Mouse (Mus musculus) small intestine, adult 2 months (tissue): ENCODE measurements around the gene Sema3e.

Experiments used
- CTCF ChIP-seq: fragments of 200-500 bp; IDR thresholded peaks from 2 replicates; pipeline ENCODE4 v1.5.1; 2012; ENCODE audit warnings: low read depth, mild to moderate bottlenecking, control low read depth, inconsistent platforms, low read length, moderate library complexity, mixed read lengths; ENCODE audit not compliant: insufficient replicate concordance, insufficient read length; ENCODE audit errors: extremely low read depth
- POLR2A ChIP-seq: fragments of 200-500 bp; IDR thresholded peaks from 2 replicates; pipeline ENCODE4 v1.6.1; 2012; ENCODE audit warnings: low read depth, mild to moderate bottlenecking, control low read depth, inconsistent platforms, low read length, moderate library complexity

DNA sequence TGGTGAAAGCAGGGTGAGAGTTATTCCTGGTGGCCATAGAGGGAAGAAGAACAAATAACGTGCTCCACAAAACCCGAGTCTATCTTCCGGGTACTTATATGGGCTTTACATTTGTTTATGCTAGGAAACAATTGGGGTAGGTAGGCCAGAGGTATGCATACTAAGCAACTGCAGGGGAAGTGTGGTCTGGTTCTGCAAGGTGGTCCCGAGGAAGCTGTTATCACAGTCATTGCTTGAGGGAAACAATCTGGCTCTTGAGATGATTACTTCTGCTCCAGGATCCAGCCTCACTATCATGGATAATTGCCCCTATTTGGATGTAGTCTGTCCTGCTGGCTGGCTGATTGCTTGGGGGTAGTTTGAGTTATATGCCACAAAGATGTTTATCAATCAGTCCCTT, 41.5 kb upstream of the Sema3e start:
- TF ChIP-seq CTCF (no peak), POLR2A (no peak)
